Mouse (Mus musculus) midbrain, embryonic 12.5 days (tissue): ENCODE measurements at regions not wholly inside any gene's neighbourhood (a gene's known extent, or its start where the extent isn't known, plus 50 kb on each side); places are given as distances from the start of the nearest gene placed in this dataset.

Source experiments
- ATAC-seq: fragments of 200-750 bp; cut with Nextera tagmentation; 2 replicates; pipeline ENCODE4 v1.8.0; 2017; ENCODE audit warnings: low read depth, moderate TSS enrichment, moderate library complexity; ENCODE audit not compliant: low FRiP score
- H3K27ac ChIP-seq: fragments of 300-500 bp; sonication (generic); replicated peaks from 2 replicates; pipeline ENCODE4 v1.5.1; 2016; ENCODE audit warnings: mild to moderate bottlenecking
- H3K27me3 ChIP-seq: fragments of 300-500 bp; sonication (generic); 2 replicates; pipeline ENCODE4 v1.6.1; 2016; ENCODE audit warnings: mild to moderate bottlenecking
- H3K36me3 ChIP-seq: fragments of 300-500 bp; sonication (generic); 2 replicates; pipeline ENCODE4 v1.6.1; 2016
- H3K4me1 ChIP-seq: fragments of 300-500 bp; sonication (generic); 2 replicates; pipeline ENCODE4 v1.6.1; 2016
- H3K4me2 ChIP-seq: fragments of 300-500 bp; sonication (generic); replicated peaks from 2 replicates; pipeline ENCODE4 v1.6.1; 2016; ENCODE audit warnings: mild to moderate bottlenecking, moderate library complexity
- H3K4me3 ChIP-seq: fragments of 300-500 bp; sonication (generic); 2 replicates; pipeline ENCODE4 v1.5.1; 2016; ENCODE audit warnings: mild to moderate bottlenecking
- H3K9ac ChIP-seq: fragments of 300-500 bp; sonication (generic); replicated peaks from 2 replicates; pipeline ENCODE4 v1.6.1; 2016; ENCODE audit warnings: mild to moderate bottlenecking, moderate library complexity
- H3K9me3 ChIP-seq: fragments of 300-500 bp; sonication (generic); 2 replicates; pipeline ENCODE4 v1.6.1; 2016; ENCODE audit warnings: mild to moderate bottlenecking
- WGBS: fragments of 180-500 bp; shearing (Covaris S2); methylation state at CpG from one replicate; pipeline ENCODE4 v1.1.7; 2016; 5-methylcytosine and 5-hydroxymethylcytosine counted together

GRCm38 (mm10) chr19:36217177-36217576 is 97.3 kb upstream of the Ankrd1 start:
- no peak overlapping the region for H3K4me3 ChIP-seq
- no peak overlapping the region for H3K4me2 ChIP-seq
- no peak overlapping the region for H3K9ac ChIP-seq
- ATAC-seq, result no peak
- H3K4me1 ChIP-seq, result peaks cover 22% of the 10 kb centered on the region
- no peaks in the 10 kb centered on the region for H3K9me3 ChIP-seq
- 81% methylated on average over 5 of the region's 5 CpGs for WGBS
- H3K36me3 ChIP-seq, result no peaks in the 10 kb centered on the region
- no peaks in the 10 kb centered on the region for H3K27me3 ChIP-seq
- no peak overlapping the region for H3K27ac ChIP-seq

DNA sequence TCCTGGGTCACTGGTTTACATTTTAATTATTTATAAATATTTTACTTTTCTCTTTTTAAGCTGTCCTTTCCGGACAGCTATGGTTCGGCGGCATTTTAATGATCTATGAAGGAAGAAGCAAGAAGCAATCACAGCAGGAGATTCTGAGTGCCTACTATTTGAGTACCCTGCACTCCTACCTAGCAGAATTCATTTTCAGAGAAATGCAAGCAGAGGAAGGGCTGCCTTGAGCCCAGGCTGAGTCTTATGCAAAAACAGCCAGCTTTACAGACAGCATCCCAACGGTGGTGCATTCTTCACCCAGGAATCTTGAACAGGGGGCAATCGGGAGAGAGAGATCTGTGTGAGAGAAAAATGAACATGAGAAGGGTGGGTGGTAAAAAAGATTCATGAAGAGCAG is 97.7 kb upstream of the Ankrd1 start:
- H3K4me1 ChIP-seq, result peaks cover 22% of the 10 kb centered on the region
- no peak overlapping the region for H3K4me3 ChIP-seq
- no peak for ATAC-seq
- WGBS, result 72% methylated on average over 5 of the region's 5 CpGs
- no peaks in the 10 kb centered on the region for H3K36me3 ChIP-seq
- no peaks in the 10 kb centered on the region for H3K9me3 ChIP-seq
- H3K9ac ChIP-seq, result no peak overlapping the region
- no peak overlapping the region for H3K4me2 ChIP-seq
- no peak overlapping the region for H3K27ac ChIP-seq
- no peaks in the 10 kb centered on the region for H3K27me3 ChIP-seq

DNA sequence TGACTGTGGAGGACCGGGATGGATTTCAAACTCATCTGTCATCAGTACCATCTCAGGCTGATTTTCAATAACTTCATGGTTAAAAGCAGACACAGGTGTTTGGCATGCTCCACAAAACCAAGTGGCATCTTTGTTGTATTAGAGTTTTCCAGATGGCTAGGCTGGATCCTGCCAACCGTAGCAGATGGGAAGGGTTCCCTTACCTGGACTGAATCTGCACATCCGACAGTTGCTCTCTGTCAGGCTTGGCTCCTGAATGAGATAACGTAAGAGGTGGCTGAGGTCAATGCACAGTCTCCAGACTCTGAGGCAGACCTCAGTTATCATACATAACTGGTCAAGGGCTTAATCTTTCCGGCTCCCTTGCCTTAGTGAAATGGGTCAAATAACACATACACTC is 99.0 kb upstream of the Ankrd1 start:
- no peaks in the 10 kb centered on the region for H3K36me3 ChIP-seq
- H3K27ac ChIP-seq, result no peak overlapping the region
- peaks cover 11% of the 10 kb centered on the region for H3K4me1 ChIP-seq
- H3K4me2 ChIP-seq, result no peak overlapping the region
- H3K27me3 ChIP-seq, result no peaks in the 10 kb centered on the region
- no peak overlapping the region for H3K4me3 ChIP-seq
- ATAC-seq, result no peak
- H3K9me3 ChIP-seq, result no peaks in the 10 kb centered on the region
- no peak overlapping the region for H3K9ac ChIP-seq
- WGBS, result 86% methylated on average over 5 of the region's 5 CpGs

GRCm38 (mm10) chr19:36221104-36221503 is 101.2 kb upstream of the Ankrd1 start:
- Histone ChIP-seq H3K4me2 (no peak overlapping the region), H3K27me3 (no peaks in the 10 kb centered on the region), H3K4me3 (no peak overlapping the region), H3K27ac (no peak overlapping the region), H3K36me3 (no peaks in the 10 kb centered on the region), H3K4me1 (no peaks in the 10 kb centered on the region), H3K9ac (no peak overlapping the region), H3K9me3 (no peaks in the 10 kb centered on the region)
- WGBS, result 90% methylated on average over 2 of the region's 2 CpGs
- ATAC-seq, result no peak

DNA sequence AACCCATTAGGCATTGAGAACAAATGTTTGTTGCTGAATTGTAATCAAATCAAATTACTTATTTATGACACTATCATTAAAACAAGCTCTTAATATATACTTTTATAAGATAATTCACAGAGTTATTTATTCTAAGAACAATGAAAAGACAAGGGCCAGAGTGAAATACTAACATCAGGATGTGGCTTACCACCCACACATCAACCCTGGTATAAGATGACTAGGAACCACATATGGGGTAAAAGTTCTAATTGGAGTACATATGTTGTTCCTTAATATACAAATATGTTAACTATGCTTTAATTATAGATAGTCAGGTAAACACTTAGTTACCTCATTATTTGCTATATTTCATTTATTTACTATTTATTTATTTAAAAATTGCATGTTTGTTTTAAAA is 101.7 kb upstream of the Ankrd1 start:
- Histone ChIP-seq H3K36me3 (no peaks in the 10 kb centered on the region), H3K27ac (no peak overlapping the region), H3K4me3 (no peak overlapping the region), H3K4me1 (no peaks in the 10 kb centered on the region), H3K9ac (no peak overlapping the region), H3K9me3 (no peaks in the 10 kb centered on the region), H3K4me2 (no peak overlapping the region), H3K27me3 (no peaks in the 10 kb centered on the region)
- no peak for ATAC-seq

DNA sequence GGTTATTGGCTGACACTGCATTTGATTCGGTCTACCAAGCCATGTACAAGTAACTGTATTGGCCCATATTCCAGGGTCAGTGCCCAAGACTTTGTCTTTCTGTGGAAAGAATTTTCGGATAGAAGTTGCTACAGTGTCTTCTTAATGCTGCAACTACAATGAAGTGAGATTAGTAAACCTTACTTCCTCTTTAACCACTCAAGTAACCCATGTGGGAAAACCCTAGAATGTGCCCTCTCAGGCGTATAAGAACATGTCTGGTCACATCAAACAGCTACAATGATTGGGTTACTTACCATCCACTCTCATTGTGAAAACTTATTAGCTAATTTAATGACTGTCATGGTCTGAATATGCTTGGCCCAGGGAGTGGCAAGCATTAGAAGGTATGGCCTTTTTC is 102.3 kb upstream of the Ankrd1 start:
- H3K9ac ChIP-seq, result no peak overlapping the region
- H3K4me2 ChIP-seq, result no peak overlapping the region
- no peaks in the 10 kb centered on the region for H3K27me3 ChIP-seq
- H3K4me1 ChIP-seq, result no peaks in the 10 kb centered on the region
- H3K36me3 ChIP-seq, result no peaks in the 10 kb centered on the region
- H3K27ac ChIP-seq, result no peak overlapping the region
- no peak overlapping the region for H3K4me3 ChIP-seq
- no peak for ATAC-seq
- H3K9me3 ChIP-seq, result no peaks in the 10 kb centered on the region
- 87% methylated on average over 3 of the region's 3 CpGs for WGBS

DNA sequence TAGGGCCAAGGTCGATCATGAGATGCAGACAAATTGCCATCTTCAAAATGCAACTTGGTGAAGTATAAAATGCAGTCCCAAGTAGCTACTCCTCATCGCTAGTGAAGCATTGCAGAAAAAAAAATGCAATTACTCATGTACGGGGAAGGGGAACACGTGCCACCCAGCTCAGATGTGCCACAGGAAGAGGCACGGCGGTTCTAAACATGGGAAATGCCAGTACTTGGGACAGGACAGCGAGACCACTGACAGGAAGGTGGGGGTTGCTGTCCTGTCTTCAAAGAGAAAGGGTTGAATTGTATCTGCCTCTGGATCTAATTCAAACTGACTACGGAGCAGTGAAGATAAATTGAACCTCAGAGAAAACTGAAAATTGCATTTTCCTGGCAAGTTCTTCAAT is 104.6 kb upstream of the Ankrd1 start:
- H3K4me1 ChIP-seq, result no peaks in the 10 kb centered on the region
- H3K27me3 ChIP-seq, result no peaks in the 10 kb centered on the region
- no peak overlapping the region for H3K4me3 ChIP-seq
- H3K9me3 ChIP-seq, result no peaks in the 10 kb centered on the region
- no peaks in the 10 kb centered on the region for H3K36me3 ChIP-seq
- no peak overlapping the region for H3K27ac ChIP-seq
- 82% methylated on average over 8 of the region's 8 CpGs for WGBS
- H3K4me2 ChIP-seq, result no peak overlapping the region
- ATAC-seq, result no peak
- H3K9ac ChIP-seq, result no peak overlapping the region

GRCm38 (mm10) chr19:36225612-36226011 is 105.7 kb upstream of the Ankrd1 start:
- Histone ChIP-seq H3K4me3 (no peak overlapping the region), H3K27me3 (no peaks in the 10 kb centered on the region), H3K4me2 (no peak overlapping the region), H3K27ac (no peak overlapping the region), H3K4me1 (no peaks in the 10 kb centered on the region), H3K9me3 (no peaks in the 10 kb centered on the region), H3K36me3 (no peaks in the 10 kb centered on the region), H3K9ac (no peak overlapping the region)
- WGBS, result 94% methylated on average over 2 of the region's 2 CpGs
- no peak for ATAC-seq

DNA sequence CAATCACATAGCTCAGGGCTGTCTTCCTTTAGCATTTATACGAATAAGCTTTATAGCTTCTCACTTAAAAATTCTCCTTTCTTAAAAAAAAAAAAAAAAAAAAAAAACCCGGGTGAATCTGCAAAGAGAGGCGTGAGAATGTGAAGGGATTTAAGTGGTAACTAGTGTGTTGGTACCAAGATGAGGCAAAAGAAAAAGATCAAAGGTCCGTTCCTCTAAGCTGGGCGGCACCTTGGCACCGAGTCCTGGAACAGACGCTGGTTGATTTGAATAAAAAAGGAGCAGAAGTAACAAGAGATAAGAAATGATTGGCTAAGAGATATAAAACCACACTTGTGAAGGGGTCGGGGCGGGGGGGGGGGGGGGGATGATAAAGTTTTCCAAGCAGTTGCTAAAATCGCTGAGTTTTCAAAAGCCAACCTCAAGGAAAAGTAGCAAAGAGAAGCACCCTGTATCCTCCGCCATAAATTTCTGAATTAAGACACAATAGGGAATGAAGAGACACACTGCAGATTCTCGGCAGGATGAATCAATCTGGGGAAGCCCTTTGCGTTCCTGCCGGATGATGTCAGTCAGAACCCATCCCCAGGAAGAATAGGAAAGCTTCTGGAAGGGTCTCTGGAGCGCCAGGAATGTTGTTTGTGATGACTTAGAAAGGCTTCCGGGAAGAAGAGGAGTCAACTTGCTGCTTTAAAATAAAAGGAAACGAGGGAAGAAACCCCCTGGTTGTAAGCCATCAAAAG is 107.7 kb upstream of the Ankrd1 start:
- Histone ChIP-seq H3K4me2 (peak overlapping the region; percentile 32), H3K9ac (no peak overlapping the region), H3K9me3 (no peaks in the 10 kb centered on the region), H3K4me3 (no peak overlapping the region), H3K4me1 (no peaks in the 10 kb centered on the region), H3K27ac (no peak overlapping the region), H3K36me3 (no peaks in the 10 kb centered on the region), H3K27me3 (no peaks in the 10 kb centered on the region)
- ATAC-seq, result no peak
- WGBS, result 28% methylated on average over 16 of the region's 17 CpGs

GRCm38 (mm10) chr19:36229315-36229714 is 109.4 kb upstream of the Ankrd1 start:
- 88% methylated on average over 3 of the region's 3 CpGs for WGBS
- ATAC-seq, result no peak
- H3K36me3 ChIP-seq, result no peaks in the 10 kb centered on the region

DNA sequence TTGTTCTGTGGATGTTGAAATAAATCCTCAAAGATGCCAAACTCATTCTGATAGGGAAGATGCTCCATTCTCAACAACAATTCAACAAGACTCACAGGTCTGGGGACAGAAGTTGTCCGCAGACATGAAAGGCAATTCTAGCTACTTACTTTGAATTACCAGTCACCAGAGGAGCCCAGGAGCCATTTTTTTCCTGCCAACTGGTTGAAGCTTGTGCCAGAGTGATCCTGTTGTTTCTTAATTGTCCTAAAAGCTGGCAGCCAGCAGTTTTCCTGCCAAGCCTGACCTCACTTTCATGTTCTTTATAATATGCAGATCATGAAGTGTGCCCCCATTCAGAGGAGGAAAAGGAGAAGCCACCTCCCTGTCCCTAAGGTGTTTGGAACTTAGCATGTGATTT is 110.0 kb upstream of the Ankrd1 start:
- no peak overlapping the region for H3K4me2 ChIP-seq
- H3K4me3 ChIP-seq, result no peak overlapping the region
- no peaks in the 10 kb centered on the region for H3K9me3 ChIP-seq
- no peak for ATAC-seq
- H3K9ac ChIP-seq, result no peak overlapping the region
- no peak overlapping the region for H3K27ac ChIP-seq
- H3K36me3 ChIP-seq, result no peaks in the 10 kb centered on the region
- H3K27me3 ChIP-seq, result no peaks in the 10 kb centered on the region
- 92% methylated on average over 1 of the region's 1 CpGs for WGBS
- no peaks in the 10 kb centered on the region for H3K4me1 ChIP-seq

More at GRCm38 (mm10) chr19:36229315-36229714, 109.4 kb upstream of the Ankrd1 start:
- Histone ChIP-seq H3K27ac (no peak overlapping the region), H3K27me3 (no peaks in the 10 kb centered on the region), H3K4me1 (no peaks in the 10 kb centered on the region), H3K4me3 (no peak overlapping the region), H3K9ac (no peak overlapping the region), H3K4me2 (no peak overlapping the region), H3K9me3 (no peaks in the 10 kb centered on the region)

DNA sequence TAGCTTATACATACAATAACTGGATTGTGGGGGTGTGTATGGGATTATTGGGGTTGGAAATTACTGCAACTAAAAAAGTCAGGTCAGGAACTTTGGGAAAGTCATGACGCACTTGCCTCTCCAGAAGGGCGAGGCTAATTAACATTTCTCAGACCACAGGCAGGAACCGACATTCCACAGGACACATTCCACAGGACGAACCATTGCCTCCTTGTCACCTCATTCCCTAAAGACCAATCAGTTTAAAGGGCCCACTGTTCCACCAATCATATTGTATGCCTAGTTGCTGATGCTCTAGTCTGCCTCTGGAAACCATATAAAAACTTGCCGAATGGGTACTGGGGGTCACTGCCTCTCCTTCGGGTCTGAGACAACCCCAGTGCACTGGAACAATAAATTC is 113.0 kb upstream of the Pcgf5 start:
- no peak for ATAC-seq
- 81% methylated on average over 6 of the region's 6 CpGs for WGBS
- Histone ChIP-seq H3K4me2 (no peak overlapping the region), H3K27me3 (no peaks in the 10 kb centered on the region), H3K36me3 (no peaks in the 10 kb centered on the region), H3K4me3 (no peak overlapping the region), H3K27ac (no peak overlapping the region), H3K4me1 (no peaks in the 10 kb centered on the region), H3K9me3 (no peaks in the 10 kb centered on the region), H3K9ac (no peak overlapping the region)
